Comparison of ENCODE assay signal across 9 mouse cellular contexts in the genomic region with DNA sequence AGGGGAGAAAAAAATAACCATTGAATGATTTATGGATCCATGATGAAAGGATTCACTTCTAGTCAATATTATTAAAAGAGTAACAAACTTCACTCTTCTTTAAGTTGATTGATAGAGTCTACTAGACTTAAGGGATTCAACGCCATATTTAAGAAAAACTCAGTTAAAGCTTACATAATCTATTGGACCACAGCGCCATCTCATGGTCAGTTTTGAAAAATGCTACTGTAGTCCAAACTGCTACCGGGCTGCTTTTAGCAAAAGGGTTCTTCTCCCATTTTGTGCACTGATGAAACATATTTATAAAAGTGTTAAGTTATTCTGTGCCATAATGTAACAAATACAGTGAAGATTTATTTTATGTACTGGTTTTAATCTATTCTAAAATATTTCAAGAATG. TPM values are rescaled to one million over a fixed set of nuclear protein-coding genes. Genes with fewer than 3 reads are reported as not detected.
DNase-seq lines count a peak whose midpoint lies in the region; ATAC-seq and TF ChIP-seq lines count a peak whose summit lies in the region.
"Had no signal": no experiment of that assay in that cellular context is flagged by ENCODE, and none has a peak within 500 bp of the region (broad histone marks: within the 10 kb centered on the region; RNA-seq: fewer than 3 reads in every experiment).

No protein-coding gene starts in this region.

- intact Hi-C loops in gastrocnemius, postnatal 14 days (cut with DNase I; ENCODE audit: low total_unique reads), result no loop called here

- no peaks in the 10 kb centered on the region for H3K4me1 ChIP-seq in intestine, postnatal 0 days (replicated peaks; ENCODE audit: control insufficient read depth, insufficient read depth, low read length)
- no peaks in the 10 kb centered on the region for H3K4me1 ChIP-seq in intestine, embryonic 15.5 days (replicated peaks)
- H3K4me1 ChIP-seq in limb, embryonic 14.5 days (ENCODE audit: control insufficient read depth, insufficient read depth, low read length), result no peaks in the 10 kb centered on the region
- H3K4me1 ChIP-seq: lung, embryonic 15.5 days had no signal

- H3K9ac ChIP-seq in intestine, postnatal 0 days (ENCODE audit: low read depth, low read length), result no peak overlapping the region
- no peak overlapping the region for H3K9ac ChIP-seq in intestine, embryonic 15.5 days
- no peak overlapping the region for H3K9ac ChIP-seq in limb, embryonic 14.5 days (ENCODE audit: low read depth, low read length, severe bottlenecking)
- H3K9ac ChIP-seq: lung, embryonic 15.5 days had no signal

- H3K36me3 ChIP-seq in intestine, postnatal 0 days (ENCODE audit: control insufficient read depth, insufficient read depth), result no peaks in the 10 kb centered on the region
- no peaks in the 10 kb centered on the region for H3K36me3 ChIP-seq in intestine, embryonic 15.5 days
- no peaks in the 10 kb centered on the region for H3K36me3 ChIP-seq in limb, embryonic 14.5 days (ENCODE audit: control insufficient read depth, insufficient read depth, low read length)
- H3K36me3 ChIP-seq: lung, embryonic 15.5 days had no signal

- TF ChIP-seq POLR2A in limb, embryonic 14.5 days (IDR thresholded peaks at IDR 0.05; ENCODE audit: borderline replicate concordance, extremely low read depth, insufficient read depth, insufficient read length), result no peak

- H3K9me3 ChIP-seq in intestine, postnatal 0 days (ENCODE audit: control insufficient read depth), result no peaks in the 10 kb centered on the region
- H3K9me3 ChIP-seq in intestine, embryonic 15.5 days, result no peaks in the 10 kb centered on the region
- no peaks in the 10 kb centered on the region for H3K9me3 ChIP-seq in limb, embryonic 14.5 days (ENCODE audit: control insufficient read depth, low read length)
- H3K9me3 ChIP-seq: lung, embryonic 15.5 days had no signal

- peak; percentile 71 for TF ChIP-seq CTCF in intestine, postnatal 0 days (IDR thresholded peaks at IDR 0.05; ENCODE audit: low read depth)
- TF ChIP-seq CTCF in Patski (IDR thresholded peaks at IDR 0.05), result peak; percentile 72

- H3K4me2 ChIP-seq in intestine, postnatal 0 days (replicated peaks; ENCODE audit: low read depth), result no peak overlapping the region
- no peak overlapping the region for H3K4me2 ChIP-seq in intestine, embryonic 15.5 days (replicated peaks)
- H3K4me2 ChIP-seq in limb, embryonic 14.5 days (replicated peaks; ENCODE audit: low read depth, low read length, severe bottlenecking), result no peak overlapping the region
- H3K4me2 ChIP-seq: lung, embryonic 15.5 days had no signal

- ATAC-seq in intestine, postnatal 0 days, result no peak
- ATAC-seq in intestine, embryonic 15.5 days, result no peak
- ATAC-seq in Patski, result no peak
- ATAC-seq in erythroblast, adult 5-6 weeks (replicated peaks; ENCODE audit: low FRiP score, poor library complexity, severe bottlenecking), result peak; percentile 79
- ATAC-seq in limb, embryonic 14.5 days (ENCODE audit: low FRiP score, low read depth), result no peak

- CTCF ChIA-PET in Patski (lab: Charles Lee), result interaction anchor here (1.0 kb wide), 1 partner anchor 10 kb away, joined by 3 read pairs; no protein-coding TSS in a partner anchor

- 19% methylated on average over 3 of the region's 3 CpGs for WGBS in intestine, postnatal 0 days
- WGBS in intestine, embryonic 15.5 days, result 21% methylated on average over 3 of the region's 3 CpGs
- 24% methylated on average over 3 of the region's 3 CpGs for WGBS in limb, embryonic 14.5 days

- POLR2A ChIA-PET in Patski (lab: Charles Lee), result no interaction called here

- no peak overlapping the region for H3K4me3 ChIP-seq in intestine, postnatal 0 days (ENCODE audit: low read depth, low read length)
- no peak overlapping the region for H3K4me3 ChIP-seq in intestine, embryonic 15.5 days (replicated peaks)
- H3K4me3 ChIP-seq in limb, embryonic 14.5 days (replicated peaks; ENCODE audit: low read length), result no peak overlapping the region
- H3K4me3 ChIP-seq: lung, embryonic 15.5 days had no signal

- H3K27me3 ChIP-seq in intestine, postnatal 0 days (replicated peaks; ENCODE audit: control insufficient read depth, insufficient read depth, low read length), result no peaks in the 10 kb centered on the region
- H3K27me3 ChIP-seq in intestine, embryonic 15.5 days (replicated peaks), result no peaks in the 10 kb centered on the region
- H3K27me3 ChIP-seq in Patski, result no peaks in the 10 kb centered on the region
- H3K27me3 ChIP-seq in limb, embryonic 14.5 days (ENCODE audit: control insufficient read depth, insufficient read depth, low read length), result no peaks in the 10 kb centered on the region
- H3K27me3 ChIP-seq: lung, embryonic 15.5 days had no signal

- peak; percentile 48 to 58 for DNase-seq in B cell, adult 2 months
- no peak for DNase-seq in Patski (ENCODE audit: low read depth, low spot score)
- peak; percentile 71 for DNase-seq in limb, embryonic 14.5 days (ENCODE audit: low spot score)
- peak; percentile 7 to 22 for DNase-seq in spleen, postnatal 36 days (ENCODE audit: low spot score in 2 of 2)
- no peak for DNase-seq in gastrocnemius, postnatal 14 days

- no peak overlapping the region for H3K27ac ChIP-seq in intestine, postnatal 0 days (ENCODE audit: low read depth, low read length)
- no peak overlapping the region for H3K27ac ChIP-seq in intestine, embryonic 15.5 days
- H3K27ac ChIP-seq in limb, embryonic 14.5 days (replicated peaks; ENCODE audit: low read depth, low read length), result no peak overlapping the region
- H3K27ac ChIP-seq: lung, embryonic 15.5 days had no signal

- in situ Hi-C loops in Patski (cut with MboI; ENCODE audit: low pct_unique_long_range_greater_than_20kb), result no loop called here

RNA-seq across cellular contexts. Expression of a gene that starts 23.0 kb away (rescaled TPM):
- polyA plus RNA-seq in intestine, postnatal 0 days (2015; fragmentation: Nextera tagmentation; extraction: Ambion mirVana), result 464 and 477 TPM in 2 replicates
- 344 and 409 TPM in 2 replicates for polyA plus RNA-seq in intestine, embryonic 15.5 days (2015; fragmentation: Nextera tagmentation; extraction: Ambion mirVana)
- 242 TPM for polyA plus RNA-seq in Patski (2021)
- 56.4 and 74.9 TPM in 2 replicates for total RNA-seq in erythroblast, adult 5-6 weeks (2015; ENCODE audit: low replicate concordance)
- total RNA-seq in erythroblast, adult 5-6 weeks (2017; ENCODE audit: low replicate concordance), result 50.2 and 57.3 TPM in 2 replicates
- polyA plus RNA-seq in limb, embryonic 14.5 days (2012; rRNA removed), result 167 and 174 TPM in 2 replicates
- 315 and 339 TPM in 2 replicates for polyA plus RNA-seq in limb, embryonic 14.5 days (2014; fragmentation: Nextera tagmentation; extraction: Ambion mirVana)
- 10 to 100 TPM; 83.1 to 87.3 TPM for total RNA-seq in gastrocnemius, postnatal 14 days (2021)

Comparison
In these comparisons a context has a peak if more than half of its experiments do, and no peak if none do; other contexts are left out.
1. DNase-seq: peak in B cell, adult 2 months (2 of 2), limb, embryonic 14.5 days (single experiment) and spleen, postnatal 36 days (2 of 2); none in Patski (single experiment) and gastrocnemius, postnatal 14 days (single experiment).